Mouse (Mus musculus) brain, embryonic 14.5 days (tissue): ENCODE measurements around the gene Smo.

Source experiments
- CTCF ChIP-seq: fragments of 200-500 bp; IDR thresholded peaks from 2 replicates; pipeline ENCODE4 v1.5.1; 2012; ENCODE audit warnings: inconsistent platforms, mild to moderate bottlenecking, moderate library complexity, borderline replicate concordance; ENCODE audit not compliant: insufficient read depth, insufficient read length; ENCODE audit errors: extremely low read depth
- POLR2A ChIP-seq: fragments of 200-500 bp; IDR thresholded peaks from 2 replicates; pipeline ENCODE4 v1.6.1; 2012; ENCODE audit warnings: mild to moderate bottlenecking, inconsistent platforms, borderline replicate concordance; ENCODE audit not compliant: poor library complexity, insufficient read depth, insufficient read length, severe bottlenecking; ENCODE audit errors: extremely low read depth

GRCm38 (mm10) chr6:29785759-29786158, 50.5 kb downstream of the Smo start:
- TF ChIP-seq POLR2A, result no peak
- TF ChIP-seq CTCF, result no peak
